Mouse (Mus musculus) adrenal gland, adult 2 months (tissue): Measurements from ENCODE around the gene Sos2. TPM values are rescaled to one million over a fixed set of nuclear protein-coding genes. Genes with fewer than 3 reads are reported as not detected.
A peak's percentile ranks its signal among the peaks of the same experiment; 100 is the strongest.
"Not testable (repeated sequence)": the region's sequence is repeated elsewhere in the genome, so short reads cannot be mapped to it uniquely, and the experiment has no call there.

Experiments used
- DNase-seq: peaks from one replicate; pipeline ENCODE4 v3.0.0; 2021
- polyA plus RNA-seq: library from polyadenylated mRNA; depleted of rRNA; stranded (reverse); fragments of >200 nt; gene quantifications from 2 replicates; pipeline ENCODE4 v1.2.3, GENCODE M21; 2012
- total RNA-seq, 2 experiments: library from RNA; stranded (reverse); gene quantifications; 2 replicates each; pipeline ENCODE4 v1.2.3; 2021

Sos2 gene
- total and polyA plus RNA-seq, 3 experiments = 14.1 to 55.2 (median 44.2) TPM

GRCm38 (mm10) chr12:69674576-69675537 lies 6.8 kb downstream of the Sos2 start:
- DNase-seq = no peak

DNA sequence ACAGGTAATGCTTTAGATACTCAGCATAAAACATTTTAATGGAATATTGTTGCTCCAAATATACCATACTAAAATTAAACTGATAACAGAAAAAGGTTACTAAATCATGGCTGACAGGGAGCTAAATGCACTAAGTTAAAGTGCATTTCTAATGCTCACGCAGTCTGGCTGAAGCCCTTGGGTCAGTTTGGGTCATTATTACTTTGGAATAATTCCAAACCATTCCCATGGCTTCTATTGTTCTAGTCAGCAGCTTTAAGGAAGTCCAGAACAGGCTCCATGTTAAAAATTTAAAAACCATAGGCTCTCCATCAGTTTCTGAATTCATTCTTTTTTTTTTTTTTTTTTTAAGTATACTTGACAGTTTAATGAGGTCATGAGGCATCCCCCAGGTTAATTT lies 7.5 kb downstream of the Sos2 start:
- no peak for DNase-seq

- no peak for DNase-seq
Measured at GRCm38 (mm10) chr12:69666721-69667120, 14.9 kb downstream of the Sos2 start.

- no peak for DNase-seq
Measured at GRCm38 (mm10) chr12:69661658-69662057, 20.0 kb downstream of the Sos2 start.

DNA sequence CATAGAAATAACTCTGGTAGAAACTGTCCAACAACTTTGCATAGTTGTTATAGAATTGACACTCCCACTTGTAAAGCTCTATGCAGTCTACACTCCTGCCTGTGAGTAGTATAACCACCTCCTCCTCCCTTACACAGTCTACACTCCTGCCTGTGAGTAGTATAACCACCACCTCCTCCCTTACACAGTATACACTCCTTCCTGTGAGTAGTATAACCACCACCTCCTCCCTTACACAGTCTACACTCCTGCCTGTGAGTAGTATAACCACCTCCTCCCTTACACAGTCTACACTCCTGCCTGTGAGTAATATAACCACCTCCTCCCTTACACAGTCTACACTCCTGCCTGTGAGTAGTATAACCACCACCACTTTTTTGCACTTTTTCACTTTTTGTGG lies 27.7 kb downstream of the Sos2 start:
- DNase-seq = not testable (repeated sequence)

GRCm38 (mm10) chr12:69649511-69649910 lies 32.1 kb downstream of the Sos2 start:
- no peak for DNase-seq

DNA sequence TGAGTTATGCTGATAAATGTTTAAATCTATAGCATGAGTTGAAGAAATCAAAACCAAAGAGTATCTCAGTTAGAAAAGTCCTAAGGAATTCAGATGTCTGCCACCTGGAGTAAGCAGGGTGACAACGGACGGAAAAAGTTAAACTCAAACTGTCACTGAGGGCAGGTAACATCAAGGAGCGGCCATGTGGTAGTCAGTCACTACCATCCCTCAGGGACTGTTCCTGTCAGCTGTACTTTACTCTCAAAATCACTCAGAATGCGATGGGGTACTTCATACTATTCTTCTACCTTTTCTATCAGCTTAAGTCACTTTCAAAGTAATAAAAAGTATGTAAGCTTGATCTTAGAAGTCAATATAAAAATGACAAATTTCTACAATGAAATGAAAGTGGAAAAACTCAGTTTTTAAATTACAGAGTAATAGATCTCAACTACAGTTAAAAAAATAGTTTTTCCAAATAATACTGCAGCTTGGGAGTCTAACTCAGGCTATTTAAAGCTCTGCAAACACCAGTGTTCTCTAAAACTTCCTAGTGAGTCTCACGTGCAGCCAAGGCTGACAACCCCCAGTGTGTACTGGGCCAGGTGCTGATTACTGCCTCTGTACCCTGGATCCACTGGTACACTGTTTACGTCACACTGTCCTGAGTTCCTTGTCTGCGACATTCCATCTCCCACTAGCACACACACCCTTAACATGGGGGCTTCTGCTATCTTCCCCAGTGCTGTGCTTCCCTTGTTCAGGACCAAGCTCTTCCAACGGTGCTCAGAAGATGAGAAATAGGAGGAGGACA lies 35.6 kb downstream of the Sos2 start:
- DNase-seq = no peak

DNA sequence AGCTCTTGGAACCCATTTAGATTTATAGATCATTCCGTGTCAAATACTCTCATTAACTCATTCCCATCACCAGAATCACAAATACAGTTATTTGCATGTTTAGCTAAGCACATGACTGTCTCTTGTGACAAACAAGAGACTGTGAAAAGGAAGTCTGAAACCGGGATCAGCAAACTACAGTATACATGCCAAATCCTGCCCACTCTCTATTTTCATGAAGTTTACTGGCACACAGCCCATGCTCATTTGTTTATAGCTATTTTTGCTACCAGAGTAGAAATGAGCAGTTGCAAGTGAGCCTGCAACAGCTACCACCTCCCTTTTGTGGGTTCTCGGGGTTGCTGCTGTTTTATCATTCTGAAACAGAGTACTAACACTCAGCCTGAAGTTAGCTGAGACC lies 36.8 kb downstream of the Sos2 start:
- DNase-seq = peak; percentile 10

DNA sequence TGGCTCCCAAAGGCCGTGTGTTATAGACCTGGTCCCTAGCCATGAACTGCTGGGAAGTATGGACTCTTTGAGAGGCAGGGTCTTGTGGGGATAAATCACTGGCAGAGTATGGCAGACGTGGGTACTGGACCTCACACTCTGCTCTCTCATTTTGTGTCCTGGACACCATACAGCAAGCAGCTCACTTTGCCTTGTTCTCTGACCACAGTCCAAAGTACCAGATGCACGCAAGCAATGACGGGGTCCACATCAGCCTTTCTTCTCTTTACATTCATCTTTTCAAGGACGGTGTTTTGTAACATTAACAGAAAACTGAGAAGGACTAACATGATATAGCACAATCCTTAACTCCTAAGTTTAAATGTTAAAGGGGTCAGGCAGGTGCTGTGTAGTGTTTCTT lies 38.8 kb downstream of the Sos2 start:
- DNase-seq = no peak

- no peak for DNase-seq
Measured at GRCm38 (mm10) chr12:69634761-69635160, 46.9 kb downstream of the Sos2 start.

- peak; percentile 39 for DNase-seq
Measured at GRCm38 (mm10) chr12:69618590-69618989, 63.1 kb downstream of the Sos2 start.

- no peak for DNase-seq
Measured at GRCm38 (mm10) chr12:69604367-69604766, 77.3 kb downstream of the Sos2 start.

GRCm38 (mm10) chr12:69597446-69597845 lies 84.2 kb downstream of the Sos2 start:
- DNase-seq = no peak

DNA sequence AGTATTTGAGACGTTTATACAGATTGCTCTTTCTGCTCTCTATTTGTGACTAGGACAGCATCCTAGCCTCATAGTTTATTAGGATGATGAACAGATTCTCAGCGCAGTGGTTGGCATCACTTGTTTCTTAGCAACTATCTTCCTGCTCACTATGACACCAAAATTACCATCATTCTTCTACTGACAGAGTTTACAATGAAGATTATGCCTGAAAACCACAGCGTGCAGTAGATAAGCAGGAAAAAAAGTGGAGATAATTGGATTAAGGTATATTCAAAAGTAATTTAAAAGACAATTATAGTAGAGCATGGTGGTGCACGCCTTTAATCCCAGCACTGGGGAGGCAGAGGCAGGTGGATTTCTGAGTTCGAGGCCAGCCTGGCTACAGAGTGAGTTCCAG lies 88.5 kb downstream of the Sos2 start:
- no peak for DNase-seq

GRCm38 (mm10) chr12:69583270-69583629 lies 98.4 kb downstream of the Sos2 start:
- no peak for DNase-seq

DNA sequence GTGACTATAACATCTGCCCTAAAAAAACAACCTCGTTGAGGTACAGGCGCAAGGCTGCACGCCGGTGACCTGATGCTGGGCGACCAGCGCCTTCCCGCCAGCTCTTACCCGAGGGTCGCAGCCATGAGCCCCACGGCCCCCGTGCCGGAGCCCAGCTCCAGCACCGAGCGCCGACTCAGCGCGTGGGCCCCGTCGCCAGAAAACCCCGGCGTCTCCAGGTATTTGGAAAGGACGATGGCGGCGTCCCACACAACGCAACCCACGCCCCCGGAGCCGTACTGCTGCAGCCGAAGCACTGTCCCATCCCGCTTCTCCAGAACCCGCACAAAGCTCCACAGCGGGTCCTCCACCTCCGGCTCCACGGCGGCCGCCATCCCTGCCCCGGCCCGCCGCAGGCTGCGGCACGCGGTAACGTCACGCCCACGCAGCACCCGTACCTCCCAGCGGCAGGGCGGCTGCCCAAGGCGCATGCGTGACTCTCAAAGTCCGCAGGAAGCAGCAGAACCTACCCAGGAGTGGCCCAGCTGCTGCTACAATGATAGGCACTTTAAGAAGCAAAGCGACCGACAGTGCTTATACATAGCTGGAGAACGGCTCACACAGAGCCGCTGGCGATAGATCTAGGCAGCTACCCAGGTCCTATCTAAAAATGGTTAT lies 98.9 kb downstream of the Sos2 start, which contains the start of gene Vcpkmt:
Gene Vcpkmt (minus strand): TSS at position 416 of the 657 bp plus-strand sequence.
- peak; percentile 93 for DNase-seq

- no peak for DNase-seq
Measured at GRCm38 (mm10) chr12:69582216-69582612, 99.4 kb downstream of the Sos2 start.

GRCm38 (mm10) chr12:69579623-69580022 lies 102.0 kb downstream of the Sos2 start:
- no peak for DNase-seq

DNA sequence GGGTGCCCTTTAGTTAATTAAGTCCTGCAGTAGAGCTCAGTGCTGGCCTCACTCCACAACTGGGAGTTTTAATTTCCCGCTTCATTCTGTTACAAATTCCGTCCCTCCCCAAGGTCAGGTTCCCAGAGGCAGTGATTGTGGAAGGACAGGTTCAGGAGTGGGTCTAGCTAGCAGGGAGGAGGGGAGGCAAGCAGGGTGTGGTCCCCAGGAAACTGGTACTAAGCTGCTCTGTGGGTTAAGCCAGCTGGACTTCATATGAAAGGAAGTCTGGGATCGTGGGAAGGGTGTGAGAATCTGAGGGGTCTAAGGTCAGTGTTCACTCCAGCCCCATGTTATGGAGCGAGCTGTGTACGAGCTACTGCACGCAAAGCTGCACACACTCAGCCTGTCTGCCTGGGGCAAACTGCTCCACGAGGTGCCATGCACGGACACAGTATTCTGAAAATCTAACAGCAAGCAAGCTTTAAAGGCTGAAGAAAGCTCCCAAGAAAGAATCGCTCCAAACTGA lies 105.5 kb downstream of the Sos2 start:
- DNase-seq = no peak

DNA sequence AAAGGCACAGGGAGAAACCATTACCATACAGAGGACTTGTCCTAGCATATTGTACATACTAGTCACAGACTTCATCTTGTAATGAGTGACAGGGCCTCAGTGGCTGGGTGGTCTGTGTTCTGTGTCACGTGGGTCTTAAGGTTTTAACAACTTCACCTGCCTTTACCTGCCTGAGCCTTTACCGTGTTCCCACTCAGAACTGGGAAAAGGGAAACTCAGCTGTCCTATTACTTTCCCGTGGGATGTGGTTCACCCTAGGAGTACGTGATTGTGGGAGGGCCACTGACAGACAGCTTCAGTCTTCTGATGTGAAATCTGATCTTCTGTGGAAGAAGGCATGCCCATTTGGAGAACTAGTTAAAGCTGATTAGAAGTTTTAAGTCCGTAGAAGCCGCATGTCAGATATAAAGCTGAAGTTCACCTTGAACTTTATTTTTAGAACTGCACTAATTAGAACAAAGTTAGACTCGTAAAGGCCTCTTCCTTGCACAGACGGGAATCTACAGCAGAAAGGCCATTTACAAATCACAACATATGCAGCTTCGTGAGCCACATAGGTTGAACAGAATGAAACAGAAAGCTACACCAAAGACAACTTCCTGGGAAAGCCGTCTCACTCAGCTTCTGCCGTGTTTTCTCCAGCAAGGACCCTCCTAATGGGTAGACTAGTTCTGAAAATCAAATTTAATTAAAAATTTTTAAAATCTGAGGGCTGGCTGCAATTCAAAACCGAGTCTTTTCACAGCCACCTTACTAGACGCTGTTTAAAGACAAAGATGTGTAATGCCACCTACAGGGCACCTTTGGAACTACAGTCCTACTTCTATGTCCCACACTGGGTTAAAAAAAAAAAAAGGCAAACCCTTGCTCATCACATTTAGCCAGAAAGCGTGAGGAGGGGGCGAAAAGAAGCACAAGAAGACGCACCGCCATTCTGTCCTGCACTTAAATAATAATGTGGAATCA lies 107.5 kb downstream of the Sos2 start:
- DNase-seq = peak; percentile 82

DNA sequence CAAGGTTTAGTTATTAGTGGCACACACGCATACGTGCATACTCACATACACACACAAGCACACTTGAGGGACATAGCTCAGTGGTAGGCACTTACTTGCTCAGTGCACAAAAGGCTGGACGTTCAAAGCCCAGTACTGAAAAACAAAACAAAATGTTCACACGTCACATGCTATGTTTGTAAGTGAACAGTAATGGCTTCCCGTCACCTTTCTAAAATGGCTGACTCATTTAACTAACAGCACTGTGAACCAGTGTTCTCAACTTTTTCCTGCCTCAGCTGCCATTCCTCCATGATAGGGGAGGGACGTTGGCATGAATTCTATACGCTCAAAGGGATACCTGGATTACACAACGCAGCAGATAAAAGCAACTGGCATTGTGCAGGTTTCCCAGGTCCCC lies 108.4 kb downstream of the Sos2 start:
- no peak for DNase-seq
